21 mouse cellular contexts compared by ENCODE assay signal in genomic region chr15:56813876-56814275, GRCm38 (mm10).
DNase-seq lines count a peak whose midpoint lies in the region; ATAC-seq lines count a peak whose summit lies in the region.
"Had no signal": no experiment of that assay in that cellular context is flagged by ENCODE, and none has a peak within 500 bp of the region (broad histone marks: within the 10 kb centered on the region; RNA-seq: fewer than 3 reads in every experiment).

No protein-coding gene starts in this region.

- H3K9ac ChIP-seq in kidney, embryonic 16.5 days (replicated peaks; ENCODE audit: low read length), result no peak overlapping the region
- H3K9ac ChIP-seq in forebrain, embryonic 15.5 days (replicated peaks), result no peak overlapping the region
- H3K9ac ChIP-seq: embryonic facial prominence, embryonic 15.5 days; heart, embryonic 15.5 days; hindbrain, embryonic 15.5 days had no signal

- WGBS in kidney, embryonic 16.5 days, result 26% methylated on average over 5 of the region's 5 CpGs
- 56% methylated on average over 5 of the region's 5 CpGs for WGBS in forebrain, embryonic 15.5 days

- peak; percentile 41 for DNase-seq in embryo, embryonic 10 days (ENCODE audit: low spot score)
- no peak for DNase-seq in embryo, embryonic 10.5 days (ENCODE audit: low spot score)
- DNase-seq in kidney, postnatal 4 days, result peak; percentile 7 to 20
- DNase-seq in lung, postnatal 10 days, result peak; percentile 3
- no peak for DNase-seq in lung, postnatal 25 days (ENCODE audit: low spot score)
- peak; percentile 23 for DNase-seq in embryo, embryonic 9.5 days (ENCODE audit: extremely low spot score)
- DNase-seq: adrenal gland, postnatal 10 days; B cell, adult 2 months; cerebellum, adult 11 months; cerebellum, adult 8-10 months; cerebellum, postnatal 14 days; gastrocnemius, postnatal 36 days had no signal

- no peaks in the 10 kb centered on the region for H3K27me3 ChIP-seq in kidney, embryonic 16.5 days (ENCODE audit: insufficient read depth, low read length)
- H3K27me3 ChIP-seq in forebrain, embryonic 15.5 days, result peaks cover 8% of the 10 kb centered on the region
- H3K27me3 ChIP-seq: embryonic facial prominence, embryonic 15.5 days; heart, embryonic 15.5 days; hindbrain, embryonic 15.5 days had no signal

- no peak overlapping the region for H3K27ac ChIP-seq in kidney, embryonic 16.5 days (ENCODE audit: low read length)
- no peak overlapping the region for H3K27ac ChIP-seq in forebrain, embryonic 15.5 days (replicated peaks)
- H3K27ac ChIP-seq: embryonic facial prominence, embryonic 15.5 days; forebrain, embryonic 10.5 days; heart, embryonic 15.5 days; hindbrain, embryonic 15.5 days had no signal

- no peaks in the 10 kb centered on the region for H3K4me1 ChIP-seq in kidney, embryonic 16.5 days (ENCODE audit: insufficient read depth, low read length)
- peaks cover 10% of the 10 kb centered on the region for H3K4me1 ChIP-seq in forebrain, embryonic 15.5 days
- H3K4me1 ChIP-seq: embryonic facial prominence, embryonic 15.5 days; heart, embryonic 15.5 days had no signal

- H3K4me3 ChIP-seq in kidney, embryonic 16.5 days (ENCODE audit: low read length), result no peak overlapping the region
- H3K4me3 ChIP-seq in forebrain, embryonic 15.5 days, result no peak overlapping the region
- H3K4me3 ChIP-seq: embryonic facial prominence, embryonic 15.5 days; erythroblast, embryonic 14.5 days; forebrain, embryonic 10.5 days; heart, embryonic 15.5 days; hindbrain, embryonic 15.5 days had no signal

- no peak for ATAC-seq in kidney, embryonic 16.5 days (ENCODE audit: low FRiP score, low TSS enrichment)
- no peak for ATAC-seq in forebrain, embryonic 15.5 days (replicated peaks)
- ATAC-seq: forebrain, embryonic 14.5 days had no signal

- no peaks in the 10 kb centered on the region for H3K9me3 ChIP-seq in kidney, embryonic 16.5 days (ENCODE audit: low read length)
- H3K9me3 ChIP-seq in forebrain, embryonic 15.5 days, result no peaks in the 10 kb centered on the region
- H3K9me3 ChIP-seq: embryonic facial prominence, embryonic 15.5 days; forebrain, embryonic 10.5 days; heart, embryonic 15.5 days; hindbrain, embryonic 15.5 days had no signal

- H3K4me2 ChIP-seq in kidney, embryonic 16.5 days (replicated peaks; ENCODE audit: low read depth, low read length), result no peak overlapping the region
- no peak overlapping the region for H3K4me2 ChIP-seq in forebrain, embryonic 15.5 days (replicated peaks)
- H3K4me2 ChIP-seq: embryonic facial prominence, embryonic 15.5 days; heart, embryonic 11.5 days; heart, embryonic 15.5 days; hindbrain, embryonic 15.5 days had no signal

- no peaks in the 10 kb centered on the region for H3K36me3 ChIP-seq in kidney, embryonic 16.5 days (ENCODE audit: insufficient read depth, low read length)
- H3K36me3 ChIP-seq in forebrain, embryonic 15.5 days, result no peaks in the 10 kb centered on the region
- H3K36me3 ChIP-seq: embryonic facial prominence, embryonic 15.5 days; forebrain, embryonic 10.5 days; heart, embryonic 15.5 days; hindbrain, embryonic 15.5 days had no signal

Comparison
In these comparisons a context has a peak if more than half of its experiments do, and no peak if none do; other contexts are left out.
1. DNase-seq: peak in embryo, embryonic 10 days (single experiment), kidney, postnatal 4 days (2 of 2), lung, postnatal 10 days (single experiment) and embryo, embryonic 9.5 days (single experiment); none in embryo, embryonic 10.5 days (single experiment) and lung, postnatal 25 days (single experiment).